Mouse (Mus musculus) urinary bladder, adult 18-20 months (tissue): ENCODE data around the gene Nos3.

Experiments used
- DNase-seq, 2 experiments: peaks; one replicate each; pipeline ENCODE4 v3.0.0; 2022; ENCODE audit warnings: low spot score in 2 of 2, mixed read lengths in 2 of 2

Nos3 gene

DNA sequence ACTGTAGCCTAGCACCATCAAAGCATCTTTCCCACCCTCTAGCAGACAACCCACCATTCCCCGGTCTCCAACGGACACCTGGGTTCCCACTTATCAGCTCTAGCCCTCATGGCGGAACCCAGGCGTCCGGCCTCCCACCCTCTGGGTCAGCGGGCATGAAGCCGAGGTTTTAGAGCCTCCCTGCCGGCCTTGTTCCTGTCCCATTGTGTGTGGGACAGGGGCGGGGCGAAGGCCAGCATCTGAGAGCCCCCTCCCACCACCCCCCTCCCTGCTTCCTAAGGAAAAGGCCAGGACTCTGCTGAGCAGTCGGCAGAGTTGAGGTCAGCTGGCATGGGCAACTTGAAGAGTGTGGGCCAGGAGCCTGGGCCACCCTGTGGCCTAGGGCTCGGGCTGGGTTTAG is at the start of gene Nos3:
Nos3 (plus strand) TSS at position 303 of the 400 bp plus-strand sequence.
- DNase-seq, result no peak

DNA sequence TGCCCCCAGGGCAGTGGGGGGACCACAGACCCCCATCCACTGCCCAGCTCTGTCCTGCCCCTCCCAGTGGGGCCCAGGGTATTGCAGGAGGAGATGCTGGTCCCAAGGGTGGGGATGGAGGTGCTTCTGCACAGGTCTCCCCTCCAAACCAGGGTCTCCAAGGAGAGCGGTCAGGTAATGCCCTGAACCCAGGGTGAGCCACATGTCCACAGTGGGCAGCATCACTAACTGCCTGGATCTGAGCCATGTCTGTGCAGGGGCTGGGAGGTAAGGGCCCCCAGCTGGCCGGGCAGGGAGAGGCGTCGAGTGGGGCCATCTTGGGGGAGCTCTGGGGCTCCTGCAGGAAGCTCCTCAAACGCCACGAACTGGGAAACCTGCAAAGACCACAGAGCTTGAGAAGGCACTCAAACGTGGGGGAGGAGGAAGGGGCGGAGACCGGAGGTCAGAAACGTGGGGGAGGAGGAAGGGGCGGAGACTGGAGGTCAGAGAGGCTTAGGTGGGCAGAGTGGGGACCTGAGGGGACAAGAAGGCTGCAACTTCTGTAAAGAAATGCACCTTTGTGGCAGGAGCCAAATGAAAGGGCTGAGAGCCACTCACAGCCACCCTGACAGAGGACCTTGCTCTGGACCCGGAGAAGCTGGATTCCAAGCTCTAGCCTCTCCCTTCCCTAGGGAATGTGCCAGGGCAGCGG is 44.7 kb upstream of the Nos3 start:
- no peak for DNase-seq

DNA sequence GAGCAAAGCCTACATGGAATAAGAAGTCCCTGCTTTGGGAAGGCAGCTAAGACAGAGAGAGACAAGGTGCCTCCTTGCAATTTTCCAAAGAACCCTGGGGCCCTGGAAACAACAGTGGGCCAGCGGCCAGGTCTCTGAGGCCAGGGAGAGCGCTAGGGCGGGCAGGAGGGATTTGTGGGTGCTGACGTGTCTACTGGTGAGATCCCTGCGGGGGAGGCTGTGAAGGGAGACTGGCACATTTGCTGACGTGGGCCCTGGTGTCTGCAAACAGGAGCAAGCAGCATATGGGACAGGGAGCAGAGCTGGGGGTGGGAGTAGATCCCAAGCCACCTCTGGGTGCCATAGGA is 44.2 kb upstream of the Nos3 start:
- DNase-seq, result no peak

DNA sequence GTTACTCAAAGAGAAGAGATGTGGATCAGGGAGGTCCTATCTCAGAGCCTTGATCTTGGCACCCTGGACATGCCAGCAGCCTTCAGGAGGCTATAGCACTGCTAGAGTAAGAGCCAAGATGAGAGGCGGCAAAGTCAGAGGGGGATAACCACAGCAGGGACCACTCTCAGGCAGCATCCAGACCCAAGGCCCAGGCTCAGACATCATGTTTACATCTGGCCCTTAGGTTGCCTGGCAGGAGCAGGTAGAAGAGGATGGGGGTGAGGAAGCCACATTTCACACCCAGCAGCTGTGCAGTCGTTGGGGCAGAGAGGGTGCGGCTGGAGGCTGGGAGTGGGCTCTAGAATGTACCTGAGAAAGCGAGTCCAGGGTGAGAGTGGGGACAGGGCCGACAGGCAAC is 43.7 kb upstream of the Nos3 start:
- no peak for DNase-seq

DNA sequence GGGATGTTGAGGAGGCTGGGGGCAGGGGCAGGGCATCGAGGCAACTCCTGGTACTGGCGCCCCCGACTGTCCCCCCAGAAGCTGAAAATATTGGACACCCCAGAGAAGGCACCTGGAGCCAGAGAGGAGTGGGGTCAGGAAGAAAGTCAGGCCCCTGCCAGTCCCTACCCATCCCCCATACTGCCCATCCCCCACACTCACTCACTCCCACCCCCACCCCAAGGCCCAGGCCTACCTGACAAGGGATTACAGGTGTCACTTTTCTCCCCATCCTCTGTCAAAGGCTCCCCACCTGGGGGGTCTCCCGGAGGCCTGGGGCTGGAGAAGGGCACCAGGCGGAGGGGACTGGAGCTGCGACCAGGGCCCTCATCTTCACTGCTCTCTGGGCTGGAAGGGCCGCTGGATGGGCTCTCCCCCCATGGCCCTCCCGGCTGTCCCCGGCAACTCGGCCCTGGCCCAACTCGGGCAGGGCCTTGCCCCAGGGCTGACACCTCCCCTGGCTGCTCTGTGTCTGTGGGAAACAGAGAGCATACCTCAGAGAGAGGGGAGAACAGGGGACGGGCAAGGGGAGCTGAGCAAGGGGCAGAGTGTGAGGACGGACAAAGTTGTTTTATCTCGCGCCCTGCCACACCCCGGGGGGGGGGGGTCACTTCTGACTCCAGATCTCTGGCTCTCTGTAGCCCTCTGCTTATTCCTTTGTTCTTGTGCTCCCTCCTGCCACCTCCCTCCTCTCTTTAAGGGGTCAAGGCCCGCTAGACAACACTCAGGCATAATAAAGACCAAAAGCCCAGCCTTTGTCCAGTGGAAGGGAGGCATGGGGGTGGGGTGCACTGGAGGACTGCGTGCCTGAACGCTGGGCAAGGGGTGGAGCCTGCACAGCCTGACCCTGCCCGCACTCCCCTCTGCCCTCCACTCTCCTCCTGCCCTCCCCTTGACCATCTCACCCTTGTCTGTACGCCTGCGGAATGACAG is 42.6 kb upstream of the Nos3 start:
- no peak for DNase-seq

DNA sequence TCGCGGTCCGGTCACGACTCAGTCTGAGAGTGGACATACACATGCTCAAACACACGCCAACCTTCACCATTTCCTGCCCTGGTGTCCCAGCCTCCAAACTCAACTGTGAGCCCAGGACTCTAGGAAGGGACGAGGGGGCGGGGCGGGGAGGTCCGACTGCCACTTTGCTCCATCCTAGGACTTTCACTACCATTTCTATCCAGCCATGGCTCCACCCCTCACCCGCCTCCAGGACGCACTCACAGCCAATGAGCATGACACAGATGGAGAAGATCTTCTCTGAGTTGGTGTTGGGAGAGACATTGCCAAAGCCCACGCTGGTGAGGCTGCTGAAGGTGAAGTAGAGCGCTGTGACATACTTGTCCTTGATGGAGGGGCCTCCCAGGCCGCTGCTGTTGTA is 39.4 kb upstream of the Nos3 start:
- DNase-seq, result no peak

DNA sequence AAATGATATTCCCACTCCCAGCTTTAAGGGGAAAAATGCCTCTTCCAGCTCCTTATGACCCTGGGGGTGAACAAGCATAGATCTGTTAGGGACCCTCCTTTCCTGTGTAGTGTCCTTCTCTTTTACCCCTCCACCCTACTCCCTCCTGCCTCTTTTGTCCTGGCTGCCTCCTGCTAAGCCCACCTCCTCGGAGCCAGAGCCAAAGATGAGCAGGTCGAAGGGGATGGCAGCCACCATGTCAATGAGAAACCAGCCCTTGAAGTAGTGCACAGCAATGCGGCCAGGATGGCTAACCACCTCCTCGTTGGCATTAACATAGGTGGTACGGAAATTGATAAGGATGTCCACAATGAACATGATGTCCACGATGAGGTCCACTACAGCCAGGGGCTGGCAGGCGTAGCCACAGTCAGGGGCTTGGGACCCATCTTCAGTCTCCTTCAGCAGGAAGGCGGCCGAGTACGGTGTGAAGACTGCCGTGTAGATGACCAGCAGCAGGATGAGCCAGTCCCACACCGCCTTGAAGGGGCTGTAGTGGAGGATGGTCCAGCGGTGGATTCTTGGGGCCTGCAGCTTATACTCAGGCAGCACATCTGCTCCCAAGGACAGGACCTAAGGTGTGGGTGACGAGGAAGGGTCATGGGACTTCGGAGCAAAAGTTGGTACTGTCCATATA is 38.3 kb upstream of the Nos3 start:
- no peak for DNase-seq

DNA sequence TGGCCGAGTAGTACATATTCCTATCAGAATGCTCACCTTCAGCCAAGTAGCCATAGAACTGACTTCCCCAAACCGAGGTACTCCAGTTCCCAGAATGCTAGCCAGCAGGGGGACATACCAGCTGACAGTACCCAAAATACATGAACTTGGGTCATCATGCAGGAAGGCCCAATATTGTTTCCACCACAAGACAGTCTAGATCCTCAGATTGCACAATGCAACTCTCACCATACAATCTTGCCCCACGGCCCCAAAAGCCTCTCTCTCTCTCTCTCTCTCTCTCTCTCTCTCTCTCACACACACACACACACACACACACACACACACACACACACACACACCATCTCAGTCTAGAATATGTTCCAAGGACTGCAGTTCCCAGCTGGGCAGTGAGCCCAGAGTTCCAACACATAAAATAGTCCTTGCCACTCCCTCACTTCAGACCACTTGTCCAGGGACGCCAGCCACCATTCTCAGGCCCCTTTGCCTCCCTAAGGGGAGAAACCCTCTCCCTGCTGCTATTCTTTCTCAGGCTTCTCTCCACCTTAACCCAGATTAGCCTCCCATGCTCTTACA is 37.7 kb upstream of the Nos3 start:
- no peak for DNase-seq

DNA sequence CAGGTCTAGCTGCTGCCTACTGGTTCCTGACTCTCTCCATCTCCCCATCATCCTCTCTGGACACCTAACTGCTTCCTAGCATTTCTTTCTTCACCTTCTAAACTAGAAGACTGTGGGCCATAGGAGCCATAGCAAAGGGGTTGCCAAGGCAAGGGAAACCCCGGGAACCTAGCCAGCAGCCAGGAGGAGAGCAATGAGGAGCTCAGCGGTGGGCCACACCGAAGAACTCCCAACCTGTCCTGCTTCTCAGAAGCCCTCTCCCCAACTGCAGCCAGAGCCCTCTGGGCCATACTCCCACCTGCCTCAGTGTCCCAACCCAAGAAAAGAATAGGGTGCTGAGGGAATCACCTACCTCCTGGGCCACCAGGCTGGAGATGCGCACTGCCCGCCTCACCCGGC is 35.8 kb upstream of the Nos3 start:
- no peak for DNase-seq

DNA sequence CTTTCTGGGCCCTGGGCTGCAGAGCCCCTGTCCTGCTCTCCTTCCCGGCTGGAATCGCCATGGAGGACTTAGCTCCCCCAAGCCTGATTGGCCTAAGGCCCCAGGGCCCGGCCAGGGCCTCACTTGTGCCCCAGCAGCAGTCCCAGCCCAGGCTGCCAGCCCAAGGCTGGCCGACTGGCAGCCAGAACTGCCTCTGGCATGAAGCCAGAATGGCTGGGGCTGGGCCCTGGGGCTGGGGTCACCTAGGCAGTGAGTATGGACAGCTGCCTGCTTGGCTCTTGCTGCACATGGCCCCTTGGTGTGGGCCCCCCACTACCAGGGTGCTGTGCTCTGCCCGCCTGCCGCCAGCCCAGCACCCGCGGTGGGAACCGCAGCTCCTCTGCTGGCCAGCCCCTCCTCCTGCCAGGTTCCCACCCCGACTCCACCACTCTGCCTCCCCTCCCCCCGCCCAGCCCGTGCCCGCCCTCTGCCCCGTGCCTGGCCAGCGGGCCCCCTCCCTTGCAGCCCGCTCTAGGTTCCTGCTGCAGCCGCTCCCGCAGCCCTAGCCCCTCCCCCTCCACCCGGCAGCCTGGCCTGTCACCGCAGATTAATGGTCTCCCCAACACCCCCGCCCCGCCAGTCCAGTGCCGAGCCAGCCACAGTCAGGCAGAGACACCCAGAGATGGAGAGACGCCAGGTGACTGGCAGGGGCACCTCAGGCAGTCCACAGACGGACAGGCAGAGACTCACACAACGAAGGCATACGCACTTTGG is 35.2 kb upstream of the Nos3 start:
- DNase-seq, result peak in 1 of 2 experiments; percentile 50

DNA sequence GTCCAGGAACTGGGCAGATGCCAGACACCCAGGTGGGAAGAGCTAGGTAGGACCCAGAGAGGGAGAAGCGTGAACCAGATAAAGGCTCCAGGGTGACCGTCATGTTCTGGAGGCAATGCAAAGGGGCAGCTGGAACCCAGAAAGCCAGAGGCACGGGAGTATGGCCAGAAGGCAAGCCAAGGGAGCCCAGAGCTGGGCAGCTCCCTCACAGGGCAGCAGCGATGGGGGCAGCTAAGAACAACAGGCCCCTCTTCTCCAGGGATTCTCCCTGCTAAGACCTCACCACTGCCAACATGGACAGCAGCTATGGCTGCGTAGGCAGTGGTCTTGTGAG is 34.7 kb upstream of the Nos3 start:
- DNase-seq, result no peak

DNA sequence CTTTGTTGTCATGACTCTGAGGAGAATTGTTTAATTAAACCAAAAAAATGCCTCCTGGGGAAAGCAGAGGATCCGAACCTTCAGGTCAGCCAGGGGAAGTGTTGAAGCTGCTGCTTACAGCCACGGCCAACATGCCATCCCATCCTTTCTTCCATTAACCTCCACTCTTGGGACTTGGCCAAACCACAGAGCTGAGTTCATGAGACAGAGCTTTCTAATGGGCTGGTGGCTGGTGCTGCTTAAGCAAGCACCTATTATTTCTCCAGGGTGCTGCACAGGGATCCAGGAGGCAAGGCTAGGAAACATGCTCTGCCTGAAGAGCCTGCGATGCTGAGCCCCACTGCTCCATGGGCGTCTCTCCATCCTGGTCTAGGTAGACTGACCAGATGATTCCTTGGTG is 32.2 kb upstream of the Nos3 start:
- DNase-seq, result no peak

DNA sequence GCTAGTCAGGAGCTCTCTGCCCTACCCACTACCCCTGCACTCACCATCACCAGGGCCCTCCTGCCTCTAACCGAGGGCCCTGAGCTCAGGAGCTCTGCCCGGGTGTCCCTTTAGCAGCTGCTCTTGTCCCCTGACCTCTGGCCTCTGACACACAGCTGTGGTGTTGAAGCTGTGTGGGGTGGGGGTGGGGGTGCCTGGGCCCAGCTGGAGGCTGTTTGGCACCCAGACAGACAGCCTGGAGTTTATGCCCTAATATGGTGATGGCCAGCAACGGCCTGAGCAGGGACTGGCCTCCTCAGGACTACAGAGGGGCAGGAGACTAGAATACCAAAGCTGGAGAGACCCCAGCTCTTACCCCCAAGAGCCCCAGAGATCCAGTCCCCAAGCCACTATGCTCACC is 29.9 kb upstream of the Nos3 start:
- DNase-seq, result no peak

DNA sequence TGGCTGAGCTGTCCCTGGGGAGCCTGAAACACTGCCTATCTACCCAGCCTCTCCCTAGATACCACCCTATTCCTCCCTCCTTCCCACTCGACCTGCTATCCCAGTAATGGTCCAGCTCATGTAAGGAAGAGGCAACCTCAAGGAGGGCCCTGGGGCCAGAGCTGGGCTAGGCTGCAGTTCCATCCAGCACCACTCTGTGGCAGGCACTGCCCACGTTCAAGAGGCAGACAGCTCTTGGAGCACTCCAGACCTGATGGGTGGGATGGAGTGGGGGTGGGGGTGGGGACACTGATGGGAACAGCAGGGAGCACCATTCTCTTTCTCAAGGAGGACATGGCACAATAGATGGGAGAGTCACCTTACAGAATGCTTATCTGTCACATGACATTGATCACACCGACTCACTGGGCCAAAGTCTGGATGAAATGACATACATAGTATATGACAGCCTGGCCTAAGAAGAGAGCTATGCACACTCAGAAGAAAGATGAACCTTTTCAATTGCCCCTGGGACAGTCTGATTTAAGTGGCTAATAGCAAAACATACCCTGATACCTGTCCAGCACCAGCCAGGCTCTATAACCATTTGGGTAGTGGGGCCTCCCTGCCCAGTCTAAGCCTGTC is 28.6 kb upstream of the Nos3 start:
- no peak for DNase-seq

DNA sequence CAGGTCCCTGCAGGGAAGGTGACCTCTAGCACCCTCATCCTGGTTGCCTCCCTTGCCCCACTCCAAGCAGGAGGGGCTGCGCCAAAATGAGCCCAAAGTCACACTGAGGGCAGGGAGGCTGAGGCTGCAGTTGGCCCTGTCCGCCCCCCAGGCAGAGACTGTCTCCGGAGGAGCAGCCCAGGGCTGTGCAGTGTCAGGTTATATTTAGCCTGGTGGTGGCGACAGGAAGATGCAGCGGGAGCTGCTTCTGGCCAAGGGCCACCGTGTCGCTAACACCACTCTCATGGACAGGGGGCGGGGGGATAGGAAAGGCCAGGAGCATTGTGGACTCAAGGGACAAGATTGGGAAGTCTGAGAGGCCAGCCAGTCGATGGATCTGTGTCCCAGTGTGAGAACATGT is 27.2 kb upstream of the Nos3 start:
- no peak for DNase-seq

DNA sequence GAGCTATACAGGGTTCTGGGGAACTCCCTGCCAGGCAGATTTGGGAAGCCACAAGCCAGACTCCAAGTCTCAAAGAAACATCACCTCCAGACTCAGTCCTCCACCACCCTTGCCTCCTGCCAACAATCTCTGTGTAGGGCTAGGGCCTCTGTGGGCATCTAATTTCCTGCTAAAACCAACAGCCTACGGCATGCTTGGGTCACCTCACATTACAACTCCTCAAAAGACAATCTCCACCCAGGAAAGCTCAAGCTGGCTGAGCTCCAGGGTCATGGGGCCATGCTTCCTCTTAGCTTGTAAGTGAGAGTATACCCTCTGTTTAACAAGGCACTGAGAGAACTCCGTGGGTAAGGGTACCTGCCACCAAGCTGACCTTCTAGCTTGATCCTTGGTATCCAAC is 26.8 kb upstream of the Nos3 start:
- DNase-seq, result no peak

DNA sequence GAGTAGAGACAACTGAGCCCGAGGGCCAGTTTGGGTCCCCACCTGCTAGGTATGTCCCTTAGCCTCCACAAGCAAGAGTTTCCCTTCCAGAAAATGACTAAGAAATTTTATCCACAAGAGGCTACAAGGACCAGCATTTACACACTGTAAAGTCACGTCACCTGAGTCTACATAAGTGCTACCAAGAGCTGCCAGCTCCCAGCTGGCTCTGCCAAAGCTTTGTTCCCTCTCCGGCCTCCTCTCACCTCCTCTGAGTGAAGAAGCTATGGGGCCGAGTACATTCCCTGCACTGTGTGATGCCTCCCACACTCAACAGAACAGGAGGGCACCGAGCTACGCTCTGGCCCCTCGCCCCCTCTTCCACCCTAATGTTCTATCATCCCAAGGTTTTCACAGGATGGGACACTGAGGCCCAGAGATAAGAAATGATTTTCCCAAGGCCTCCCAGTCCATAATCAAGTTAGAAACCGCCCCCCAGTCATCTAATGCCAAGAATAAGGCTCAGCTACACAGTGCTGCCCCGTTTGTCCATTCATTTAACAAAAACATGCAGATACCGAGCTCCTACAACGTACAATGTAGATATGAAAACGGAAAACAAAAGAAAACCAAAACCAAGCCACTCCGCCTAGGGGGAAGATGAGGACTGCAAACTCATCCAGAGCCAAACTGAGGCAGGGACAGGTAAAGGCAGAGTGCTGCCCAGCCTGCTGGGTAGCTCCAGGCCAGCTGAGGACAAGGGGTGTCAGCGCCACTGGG is 22.2 kb upstream of the Nos3 start:
- DNase-seq, result no peak

DNA sequence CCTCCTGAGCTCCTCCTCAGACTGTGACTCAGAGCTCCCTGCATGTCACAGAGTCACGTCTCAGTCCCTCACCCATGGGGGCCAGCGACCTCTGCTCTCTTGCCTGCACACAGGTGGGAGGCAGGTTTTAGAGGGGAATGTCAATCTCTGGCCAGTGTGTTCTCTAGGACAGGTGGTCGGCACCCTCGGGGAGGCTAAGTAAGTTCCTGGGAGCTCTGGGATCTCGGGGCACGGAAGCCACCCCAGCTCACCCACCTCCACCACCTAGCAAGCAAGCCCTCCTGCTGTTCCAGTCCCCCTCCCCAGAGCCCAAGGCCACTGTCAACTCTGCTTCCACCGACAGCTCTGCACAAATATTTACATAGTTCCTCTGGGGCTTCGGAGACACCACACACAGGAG is 21.6 kb upstream of the Nos3 start:
- no peak for DNase-seq

DNA sequence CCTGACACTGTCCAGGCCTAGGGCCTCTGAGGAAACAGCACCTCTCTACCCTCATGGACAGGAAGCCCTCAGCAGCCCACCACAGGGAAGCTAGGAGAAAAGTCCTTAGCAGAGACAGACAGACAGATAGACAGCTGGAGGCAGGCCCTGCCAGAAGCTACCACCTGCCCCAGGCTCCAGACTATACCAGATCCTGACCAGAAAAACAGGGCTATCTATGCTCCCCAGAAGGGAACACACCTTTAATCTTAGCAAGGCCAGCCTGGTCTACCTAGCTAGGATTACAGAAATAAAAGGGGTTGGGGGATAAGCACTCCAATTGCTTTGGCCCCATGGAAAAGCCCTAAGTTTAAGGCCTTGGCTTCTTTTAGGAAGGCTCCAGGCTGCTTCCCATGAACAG is 21.2 kb upstream of the Nos3 start:
- no peak for DNase-seq

DNA sequence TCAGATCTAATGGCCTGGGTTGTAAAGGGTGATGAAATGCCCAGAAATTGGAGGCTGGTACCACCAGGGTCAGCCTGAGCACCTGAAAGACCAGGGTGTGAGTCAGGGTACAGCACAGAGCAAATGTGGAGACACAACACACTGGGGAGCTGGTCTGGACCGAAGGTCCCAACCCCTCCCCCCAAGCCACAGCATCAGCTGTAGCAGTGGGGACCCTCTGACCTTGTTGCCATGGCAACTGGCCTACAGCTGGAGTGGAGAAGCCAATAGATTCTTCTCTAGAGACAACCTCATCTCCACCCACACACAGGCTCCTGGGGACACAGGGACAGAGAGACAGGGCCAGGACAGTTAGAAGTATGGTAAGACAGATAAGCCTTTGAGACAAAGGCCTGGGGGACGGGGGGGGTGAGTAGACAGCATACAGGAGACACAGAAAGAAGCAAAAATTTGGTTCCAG is 20.6 kb upstream of the Nos3 start:
- no peak for DNase-seq
